Mouse (Mus musculus) limb, embryonic 12.5 days (tissue): ENCODE data around the gene Tmem39b. TPM values are rescaled to one million over a fixed set of nuclear protein-coding genes. Genes with fewer than 3 reads are reported as not detected.
"Not testable (repeated sequence)": the region's sequence is repeated elsewhere in the genome, so short reads cannot be mapped to it uniquely, and the experiment has no call there.

Source experiments
- ATAC-seq: fragments of 200-750 bp; cut with Nextera tagmentation; 2 replicates; pipeline ENCODE4 v1.8.0; 2017; ENCODE audit warnings: low read depth, moderate TSS enrichment; ENCODE audit not compliant: insufficient number of reproducible peaks, insufficient read depth, low FRiP score, low TSS enrichment
- H3K27ac ChIP-seq: fragments of 300-500 bp; sonication (generic); 2 replicates; pipeline ENCODE4 v1.5.1; 2016; ENCODE audit warnings: mild to moderate bottlenecking, moderate library complexity
- H3K27me3 ChIP-seq: fragments of 300-500 bp; sonication (generic); 2 replicates; pipeline ENCODE4 v1.6.1; 2016; ENCODE audit warnings: mild to moderate bottlenecking, moderate library complexity
- H3K36me3 ChIP-seq: fragments of 300-500 bp; sonication (generic); 2 replicates; pipeline ENCODE4 v1.6.1; 2016; ENCODE audit warnings: mild to moderate bottlenecking, moderate library complexity
- H3K4me1 ChIP-seq: fragments of 300-500 bp; sonication (generic); replicated peaks from 2 replicates; pipeline ENCODE4 v1.6.1; 2016
- H3K4me2 ChIP-seq: fragments of 300-500 bp; sonication (generic); 2 replicates; pipeline ENCODE4 v1.6.1; 2016; ENCODE audit warnings: mild to moderate bottlenecking, moderate library complexity
- H3K4me3 ChIP-seq: fragments of 300-500 bp; sonication (generic); replicated peaks from 2 replicates; pipeline ENCODE4 v1.5.1; 2016; ENCODE audit warnings: mild to moderate bottlenecking
- H3K9ac ChIP-seq: fragments of 300-500 bp; sonication (generic); replicated peaks from 2 replicates; pipeline ENCODE4 v1.6.1; 2016; ENCODE audit warnings: mild to moderate bottlenecking, moderate library complexity
- H3K9me3 ChIP-seq: fragments of 300-500 bp; sonication (generic); 2 replicates; pipeline ENCODE4 v1.6.1; 2016; ENCODE audit warnings: mild to moderate bottlenecking, moderate library complexity
- WGBS: fragments of 180-500 bp; shearing (Covaris S2); methylation state at CpG from one replicate; pipeline ENCODE4 v1.1.7; 2016; 5-methylcytosine and 5-hydroxymethylcytosine counted together
- polyA plus RNA-seq: library from polyadenylated mRNA; unstranded; fragments of >200 nt; fragmentation: Nextera tagmentation; extraction: Ambion mirVana; gene quantifications from 2 replicates; pipeline ENCODE4 v1.2.1, GENCODE M21; 2016

Gene Tmem39b
- polyA plus RNA-seq: 15.4 and 16.8 TPM in 2 replicates

DNA sequence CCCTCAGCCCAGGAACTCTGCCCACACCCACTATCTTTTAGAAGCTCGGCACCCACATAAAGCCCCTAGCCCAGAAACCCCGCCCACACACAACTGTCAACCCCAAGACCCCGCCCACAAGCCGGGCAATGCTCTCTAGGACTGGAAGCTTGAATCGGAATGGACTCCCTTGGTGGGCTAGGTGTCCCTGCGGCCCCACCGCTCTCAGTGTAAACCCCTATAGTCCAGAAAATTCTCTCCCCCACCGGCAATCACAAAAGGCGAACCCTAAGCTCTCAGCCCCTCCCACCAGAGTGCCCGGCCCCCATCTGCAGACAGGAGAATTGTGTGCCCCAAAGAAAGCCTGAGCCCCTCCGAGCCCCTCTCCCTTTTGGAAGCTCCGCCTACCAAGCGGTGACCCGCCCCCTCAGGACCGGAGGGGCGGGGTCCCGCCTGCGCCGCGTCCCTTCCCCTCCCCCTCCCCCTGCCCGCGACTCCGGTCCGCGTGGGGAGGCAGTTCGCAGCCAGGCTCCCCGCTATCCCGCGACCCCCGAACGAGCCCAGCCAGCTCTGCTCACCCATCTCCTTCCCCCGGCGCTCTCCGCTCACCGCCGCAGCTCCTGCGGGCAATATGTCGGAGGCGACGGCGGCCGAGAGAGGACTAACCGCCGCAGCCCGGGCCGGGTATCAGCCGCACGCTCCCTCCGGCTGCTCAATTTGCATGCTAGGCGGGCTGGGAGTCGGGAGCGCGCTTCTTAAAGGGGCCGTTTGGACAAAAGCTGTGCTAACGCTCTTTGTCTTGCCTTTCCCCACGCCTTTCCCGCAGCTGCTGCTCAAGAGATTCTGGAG is at the start of gene Tmem39b:
TSS of gene Tmem39b (minus strand) at position 681 of the 828 bp plus-strand sequence.
- peak within 1 kb of the TSS; percentile 67 for H3K4me3 ChIP-seq
- H3K4me2 ChIP-seq: peak within 1 kb of the TSS; percentile 70
- peaks cover 18% of the 10 kb centered on the region for H3K4me1 ChIP-seq
- under 1% methylated on average over 48 of the region's 57 CpGs for WGBS
- ATAC-seq: peak; percentile 85
- H3K9ac ChIP-seq: peak within 1 kb of the TSS; percentile 80
- H3K27me3 ChIP-seq: no peaks in the 10 kb centered on the region
- H3K36me3 ChIP-seq: peaks cover 28% of the 10 kb centered on the region
- H3K9me3 ChIP-seq: no peaks in the 10 kb centered on the region
- peak within 1 kb of the TSS; percentile 96 for H3K27ac ChIP-seq

DNA sequence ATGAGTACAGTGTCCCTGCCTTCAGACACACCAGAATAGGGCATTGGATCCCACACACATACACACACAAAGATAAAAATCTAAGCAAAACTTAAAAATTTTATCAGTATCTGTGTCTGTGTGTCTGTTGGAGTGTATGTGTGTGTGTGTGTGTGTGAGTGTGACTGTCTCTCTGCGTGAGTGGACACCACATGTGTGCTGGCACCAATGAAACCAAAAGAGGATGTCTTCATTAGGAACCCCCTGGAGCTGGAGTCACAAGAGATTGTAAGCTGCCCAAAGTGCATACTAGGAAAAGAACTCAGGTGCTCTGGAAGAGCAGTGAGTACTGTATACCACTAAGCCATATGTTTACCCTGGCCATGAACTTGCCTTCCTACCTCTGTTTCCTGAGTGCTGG is 49.5 kb upstream of the Tmem39b start:
- H3K4me1 ChIP-seq: peaks cover 17% of the 10 kb centered on the region
- ATAC-seq: no peak
- 0 out of 2 replicates have a peak, but pooled peaks cover 7% of the 10 kb centered on the region for H3K27me3 ChIP-seq
- H3K4me2 ChIP-seq: no peak overlapping the region
- no peaks in the 10 kb centered on the region for H3K9me3 ChIP-seq
- no peak overlapping the region for H3K4me3 ChIP-seq
- H3K9ac ChIP-seq: no peak overlapping the region
- H3K27ac ChIP-seq: no peak overlapping the region
- H3K36me3 ChIP-seq: no peaks in the 10 kb centered on the region
- WGBS: 67% methylated on average over 1 of the region's 1 CpGs

DNA sequence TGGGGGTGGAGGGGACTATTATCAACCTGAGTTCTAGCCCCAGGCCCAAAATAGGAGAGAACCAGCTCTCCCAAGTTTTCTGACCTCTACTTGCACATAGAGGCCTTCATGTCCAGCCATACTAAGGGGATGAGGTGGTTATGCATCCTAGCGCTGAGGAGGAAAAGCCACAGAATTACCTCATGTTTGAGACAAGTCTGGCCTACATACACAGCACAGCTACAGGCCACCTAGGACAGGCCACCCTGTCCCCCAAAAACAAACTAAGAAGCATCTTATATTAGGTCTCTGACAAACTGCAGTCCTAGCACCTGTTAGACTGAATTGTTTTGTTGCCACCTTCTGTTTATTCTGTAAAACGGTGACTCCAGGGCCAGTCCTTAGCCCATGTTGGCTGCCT is 46.9 kb upstream of the Tmem39b start:
- Histone ChIP-seq H3K4me3 (peak overlapping the region; percentile 100), H3K9ac (no peak overlapping the region), H3K27me3 (no peaks in the 10 kb centered on the region)

DNA sequence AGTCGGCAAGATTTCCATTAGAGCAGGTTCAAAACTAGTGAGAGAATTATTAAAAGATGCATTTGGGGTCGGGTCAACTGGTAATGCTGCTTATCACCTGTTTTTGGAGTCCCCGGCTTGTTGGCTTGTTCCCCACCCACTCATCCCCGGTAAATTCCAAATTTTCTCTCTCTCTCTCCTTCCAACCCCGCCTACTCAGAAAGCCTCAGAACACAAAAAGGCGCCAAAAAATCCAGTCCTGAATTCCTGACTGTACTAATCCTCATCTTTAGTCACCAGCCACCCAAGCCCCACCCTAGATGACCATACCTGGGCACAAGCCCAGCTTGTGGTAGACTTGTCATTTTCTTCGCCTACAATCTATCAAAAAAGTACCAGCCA is 46.4 kb upstream of the Tmem39b start:
- H3K27ac ChIP-seq: peak overlapping the region; percentile 99
- peak overlapping the region; percentile 100 for H3K4me3 ChIP-seq
- H3K9me3 ChIP-seq: no peaks in the 10 kb centered on the region
- peak overlapping the region; percentile 59 for H3K4me2 ChIP-seq
- ATAC-seq: no peak
- H3K9ac ChIP-seq: peak overlapping the region; percentile 87
- 7% methylated on average over 7 of the region's 7 CpGs for WGBS
- peaks cover 19% of the 10 kb centered on the region for H3K4me1 ChIP-seq
- no peaks in the 10 kb centered on the region for H3K27me3 ChIP-seq
- peaks cover 7% of the 10 kb centered on the region for H3K36me3 ChIP-seq

More for the DNA sequence above, 46.9 kb upstream of the Tmem39b start:
- peak overlapping the region; percentile 59 for H3K4me2 ChIP-seq
- no peak for ATAC-seq
- 32% methylated on average over 2 of the region's 2 CpGs for WGBS
- peaks cover 4% of the 10 kb centered on the region for H3K36me3 ChIP-seq
- no peaks in the 10 kb centered on the region for H3K9me3 ChIP-seq
- H3K4me1 ChIP-seq: peaks cover 19% of the 10 kb centered on the region
- H3K27ac ChIP-seq: peak overlapping the region; percentile 99

DNA sequence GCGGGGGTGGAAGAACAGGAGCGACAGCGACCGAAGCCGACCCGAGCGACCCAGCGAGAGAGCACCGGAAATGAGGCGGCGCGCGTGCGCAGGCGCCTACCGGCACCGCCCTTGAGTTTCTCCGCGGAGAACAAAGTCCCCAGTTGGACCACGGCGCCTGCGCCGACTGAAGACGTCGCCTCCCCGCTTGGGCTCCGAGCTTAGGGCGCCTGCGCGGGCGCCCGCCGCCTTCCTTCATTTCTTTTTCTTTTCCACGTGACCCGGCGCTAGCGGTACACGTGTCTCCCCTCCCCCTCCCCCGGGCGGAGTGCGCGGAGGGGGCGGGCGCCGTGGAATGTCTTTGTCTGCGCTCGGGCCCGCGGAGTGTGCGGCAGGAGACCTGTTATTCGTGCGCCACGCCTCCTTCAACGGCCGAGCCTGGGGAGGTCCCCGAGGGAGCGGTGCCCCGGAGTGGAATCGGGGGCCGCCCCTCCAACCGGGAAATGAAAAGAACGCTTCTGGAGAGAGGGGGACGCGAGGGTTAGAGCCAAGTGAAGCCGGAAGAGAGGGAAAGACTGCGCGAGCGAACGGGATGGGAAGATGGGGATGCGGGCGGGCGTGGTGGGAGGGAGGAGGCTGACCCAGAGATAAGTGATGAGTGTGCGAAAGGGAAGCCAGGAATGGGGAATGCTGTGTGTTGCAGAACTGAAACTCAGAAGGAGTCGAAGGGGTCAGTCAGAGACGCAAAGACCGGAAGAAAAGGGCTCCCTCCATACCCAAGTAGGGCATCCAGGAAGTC is 45.8 kb upstream of the Tmem39b start, which contains the start of gene Khdrbs1:
TSS of gene Khdrbs1 (minus strand) at position 72 of the 778 bp plus-strand sequence.
- H3K36me3 ChIP-seq: peaks cover 10% of the 10 kb centered on the region
- H3K27me3 ChIP-seq: no peaks in the 10 kb centered on the region
- H3K4me3 ChIP-seq: peak within 1 kb of the TSS; percentile 100
- H3K9ac ChIP-seq: peak within 1 kb of the TSS; percentile 100
- H3K4me2 ChIP-seq: peak within 1 kb of the TSS; percentile 83
- no peaks in the 10 kb centered on the region for H3K9me3 ChIP-seq
- ATAC-seq: peak; percentile 90
- H3K4me1 ChIP-seq: peaks cover 19% of the 10 kb centered on the region
- H3K27ac ChIP-seq: peak within 1 kb of the TSS; percentile 99
- WGBS: under 1% methylated on average over 76 of the region's 76 CpGs

DNA sequence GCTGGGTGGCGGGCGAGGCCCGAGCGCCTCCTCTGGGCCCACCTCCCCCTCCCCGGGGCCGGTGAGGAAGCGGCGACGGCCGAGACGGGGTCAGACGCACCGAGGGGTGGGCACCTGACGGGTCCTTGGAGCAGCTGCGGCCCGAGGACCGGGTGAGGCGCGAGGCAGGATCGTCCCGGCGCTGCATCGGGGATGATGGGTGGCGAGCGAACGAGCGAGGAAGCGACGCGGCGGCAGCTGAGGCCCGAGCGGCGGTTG is 45.3 kb upstream of the Tmem39b start:
- H3K4me2 ChIP-seq: peak overlapping the region; percentile 83
- peaks cover 14% of the 10 kb centered on the region for H3K36me3 ChIP-seq
- WGBS: 1% methylated on average over 33 of the region's 34 CpGs
- H3K9ac ChIP-seq: peak overlapping the region; percentile 100
- no peaks in the 10 kb centered on the region for H3K9me3 ChIP-seq
- H3K27me3 ChIP-seq: no peaks in the 10 kb centered on the region
- peak overlapping the region; percentile 99 for H3K27ac ChIP-seq
- H3K4me3 ChIP-seq: peak overlapping the region; percentile 100
- peaks cover 24% of the 10 kb centered on the region for H3K4me1 ChIP-seq
- peak; percentile 58 for ATAC-seq

DNA sequence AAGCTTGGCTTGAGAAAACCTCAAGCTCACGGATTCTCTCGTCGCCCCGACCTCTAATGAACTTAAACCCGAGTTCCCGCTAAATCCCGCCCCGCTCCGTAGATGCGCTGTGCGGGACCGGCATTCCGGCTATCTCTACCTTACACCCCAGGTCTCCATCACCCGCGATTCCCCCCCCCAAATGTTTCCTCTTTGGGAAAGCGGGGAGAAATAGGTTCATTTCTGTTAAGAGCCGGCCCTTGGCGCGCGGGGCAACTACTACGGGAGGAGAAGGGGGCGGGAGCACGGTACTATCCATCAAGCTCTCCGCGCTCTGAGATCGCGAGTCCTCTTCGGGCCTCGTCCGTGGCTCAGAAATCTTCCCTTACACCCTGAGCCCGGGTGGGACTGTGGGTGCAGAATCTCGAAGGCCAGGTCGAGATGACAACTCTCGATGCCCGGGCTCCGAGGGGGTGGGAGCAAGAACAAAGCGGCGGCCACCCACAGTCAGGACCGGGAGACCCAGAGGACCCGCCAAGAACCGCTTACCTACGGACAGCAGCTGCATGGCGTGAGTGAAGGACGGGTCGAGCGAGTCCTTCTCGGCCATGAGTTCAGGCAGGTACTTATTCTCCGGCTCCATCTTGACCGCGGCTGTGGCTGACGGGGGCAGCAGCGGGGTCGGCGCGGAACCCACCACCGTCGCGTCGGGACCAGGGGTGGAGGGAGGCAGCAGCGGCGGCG is 44.8 kb upstream of the Tmem39b start:
- H3K4me1 ChIP-seq: peaks cover 24% of the 10 kb centered on the region
- peak overlapping the region; percentile 100 for H3K9ac ChIP-seq
- H3K27me3 ChIP-seq: no peaks in the 10 kb centered on the region
- ATAC-seq: no peak
- no peaks in the 10 kb centered on the region for H3K9me3 ChIP-seq
- peak overlapping the region; percentile 100 for H3K4me3 ChIP-seq
- peaks cover 14% of the 10 kb centered on the region for H3K36me3 ChIP-seq
- H3K4me2 ChIP-seq: peak overlapping the region; percentile 83
- WGBS: under 1% methylated on average over 62 of the region's 62 CpGs
- peak overlapping the region; percentile 99 for H3K27ac ChIP-seq

DNA sequence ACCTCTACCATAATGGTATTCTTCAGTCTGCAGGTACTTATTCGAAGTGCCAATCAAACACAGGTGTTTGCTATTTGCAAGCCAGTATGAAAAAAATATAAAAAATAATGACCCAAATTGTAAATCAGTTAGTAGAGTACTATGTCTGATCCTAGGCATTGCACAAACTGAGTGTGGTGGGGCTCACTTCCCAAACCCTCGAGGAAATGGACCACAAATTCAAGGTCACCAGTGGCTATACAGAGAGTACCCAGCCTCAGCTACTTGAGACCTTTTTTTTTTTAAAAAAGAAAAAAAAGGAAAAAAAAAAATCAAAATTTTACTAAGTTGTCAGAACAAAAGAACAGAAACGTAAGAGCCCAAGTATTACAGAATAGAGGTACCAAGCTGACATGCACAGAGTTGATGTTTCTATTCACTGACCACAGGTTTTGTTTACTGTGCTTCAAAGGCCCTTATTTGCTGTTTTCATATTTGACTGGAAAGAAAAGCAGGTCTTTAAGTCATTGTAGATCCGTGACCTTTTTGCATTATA is 42.5 kb upstream of the Tmem39b start:
- WGBS: 73% methylated on average over 4 of the region's 4 CpGs
- H3K27me3 ChIP-seq: no peaks in the 10 kb centered on the region
- peaks cover 24% of the 10 kb centered on the region for H3K4me1 ChIP-seq
- H3K9me3 ChIP-seq: no peaks in the 10 kb centered on the region
- peak overlapping the region; percentile 83 for H3K4me2 ChIP-seq
- H3K36me3 ChIP-seq: peaks cover 17% of the 10 kb centered on the region
- peak overlapping the region; percentile 100 for H3K4me3 ChIP-seq
- H3K27ac ChIP-seq: no peak overlapping the region
- ATAC-seq: no peak
- H3K9ac ChIP-seq: no peak overlapping the region

DNA sequence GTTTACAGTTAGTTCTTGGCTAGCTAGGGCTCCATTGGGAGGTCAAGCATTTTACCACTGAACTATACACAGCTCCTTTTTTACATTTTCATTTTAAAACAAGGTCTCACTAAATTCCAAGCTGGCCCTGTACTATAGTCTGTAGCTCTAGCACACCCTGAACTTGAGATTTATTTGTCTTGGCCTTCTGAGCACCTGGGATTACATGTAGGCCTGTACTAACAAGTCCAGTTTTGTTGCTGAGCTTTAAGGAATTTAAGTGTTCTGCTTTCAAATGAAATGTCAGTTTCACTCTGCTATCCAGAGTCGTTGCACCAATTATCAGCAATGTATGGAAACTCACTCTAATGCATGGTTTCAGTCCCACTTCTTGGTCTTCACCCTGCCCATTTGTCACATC is 39.5 kb upstream of the Tmem39b start:
- WGBS: 76% methylated on average over 1 of the region's 1 CpGs
- Histone ChIP-seq H3K27me3 (no peaks in the 10 kb centered on the region), H3K4me3 (no peak overlapping the region), H3K4me1 (peaks cover 16% of the 10 kb centered on the region), H3K27ac (no peak overlapping the region), H3K4me2 (0 out of 2 replicates have a peak overlapping the region, but pooled peaks have one; percentile 2), H3K9me3 (no peaks in the 10 kb centered on the region), H3K36me3 (peaks cover 23% of the 10 kb centered on the region), H3K9ac (no peak overlapping the region)
- no peak for ATAC-seq

DNA sequence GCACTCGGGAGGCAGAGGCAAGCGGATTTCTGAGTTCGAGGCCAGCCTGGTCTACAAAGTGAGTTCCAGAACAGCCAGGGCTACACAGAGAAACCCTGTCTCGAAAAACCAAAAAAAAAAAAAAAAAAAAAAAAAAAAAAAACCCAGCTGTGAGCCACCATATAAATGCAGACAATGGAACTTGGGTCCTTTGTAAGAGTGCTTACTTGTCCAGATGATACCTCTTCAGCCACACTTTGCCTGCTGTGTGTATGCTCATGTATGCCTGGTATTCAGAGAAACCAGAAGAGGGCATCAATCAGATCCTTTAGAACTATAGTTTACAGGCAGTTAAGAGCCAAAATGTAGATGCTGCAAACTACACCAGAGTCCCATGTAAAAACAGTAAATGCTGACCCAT is 38.8 kb upstream of the Tmem39b start:
- Histone ChIP-seq H3K4me1 (peaks cover 15% of the 10 kb centered on the region), H3K36me3 (peaks cover 27% of the 10 kb centered on the region)
- not testable (repeated sequence) for H3K9me3 ChIP-seq, H3K4me2 ChIP-seq, H3K27ac ChIP-seq, H3K27me3 ChIP-seq, H3K4me3 ChIP-seq, ATAC-seq, H3K9ac ChIP-seq
- 89% methylated on average over 4 of the region's 4 CpGs for WGBS

DNA sequence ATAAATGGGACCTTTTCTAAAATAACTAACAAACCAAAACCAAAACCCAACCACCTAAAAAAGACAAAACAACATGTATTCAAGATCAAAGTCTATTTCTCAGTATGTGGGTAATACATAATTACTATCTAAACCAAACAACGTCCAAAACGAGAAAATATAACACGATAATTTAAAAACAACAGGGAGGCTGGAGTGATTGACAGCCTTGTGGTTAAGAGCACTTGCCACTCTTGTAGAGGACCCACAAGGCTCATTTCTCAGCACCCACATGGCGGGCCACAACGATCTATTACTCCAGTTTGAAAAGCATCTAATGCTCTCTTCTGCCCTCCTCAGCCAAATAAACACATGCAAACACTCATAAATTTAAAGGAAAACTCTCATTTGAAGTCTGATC is 34.8 kb upstream of the Tmem39b start:
- Histone ChIP-seq H3K9ac (no peak overlapping the region), H3K4me1 (no peaks in the 10 kb centered on the region), H3K4me3 (no peak overlapping the region), H3K27ac (no peak overlapping the region), H3K36me3 (peaks cover 53% of the 10 kb centered on the region), H3K9me3 (no peaks in the 10 kb centered on the region), H3K4me2 (no peak overlapping the region), H3K27me3 (no peaks in the 10 kb centered on the region)
- no peak for ATAC-seq
- 92% methylated on average over 5 of the region's 5 CpGs for WGBS
